Mouse (Mus musculus) frontal cortex, adult 2 months (tissue): ENCODE measurements around the gene Kctd13. TPM values are rescaled to one million over a fixed set of nuclear protein-coding genes. Genes with fewer than 3 reads are reported as not detected.
"Not testable (repeated sequence)": the region's sequence is repeated elsewhere in the genome, so short reads cannot be mapped to it uniquely, and the experiment has no call there.

Experiments
- DNase-seq, 2 experiments: peaks; one replicate each; pipeline ENCODE4 v3.0.0; 2022; ENCODE audit warnings: low spot score in 1 of 2; ENCODE audit errors: extremely low spot score in 1 of 2
- polyA plus RNA-seq: library from polyadenylated mRNA; depleted of rRNA; stranded (reverse); fragments of >200 nt; gene quantifications from 2 replicates; pipeline ENCODE4 v1.2.3, GENCODE M21; 2012; rRNA removed

Kctd13 gene
- polyA plus RNA-seq: 163 and 171 TPM in 2 replicates

GRCm38 (mm10) chr7:126928384-126929037 is at the start of gene Kctd13:
Gene Kctd13 (plus strand): TSS chr7:126928879.
- DNase-seq: peak; percentile 63 to 91

DNA sequence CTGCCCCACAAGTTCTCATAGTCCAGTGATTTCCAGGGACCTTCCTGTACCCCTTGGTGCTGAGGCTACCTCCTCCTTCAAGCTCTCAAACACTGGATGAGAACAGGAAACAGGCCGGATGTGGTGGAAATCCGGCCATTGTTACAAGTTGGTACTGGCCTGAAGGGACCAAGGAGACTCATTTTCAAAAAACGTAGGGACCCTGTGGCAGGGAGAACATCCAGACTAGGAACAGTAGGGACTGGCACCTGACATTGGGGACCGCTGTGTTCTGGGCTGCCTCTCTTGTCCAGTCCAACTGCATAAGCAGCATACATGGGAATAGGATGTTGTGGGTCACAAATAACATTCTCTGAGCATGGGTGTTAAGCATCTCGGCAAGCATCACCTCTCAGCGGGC is 47.6 kb upstream of the Kctd13 start:
- DNase-seq: no peak

DNA sequence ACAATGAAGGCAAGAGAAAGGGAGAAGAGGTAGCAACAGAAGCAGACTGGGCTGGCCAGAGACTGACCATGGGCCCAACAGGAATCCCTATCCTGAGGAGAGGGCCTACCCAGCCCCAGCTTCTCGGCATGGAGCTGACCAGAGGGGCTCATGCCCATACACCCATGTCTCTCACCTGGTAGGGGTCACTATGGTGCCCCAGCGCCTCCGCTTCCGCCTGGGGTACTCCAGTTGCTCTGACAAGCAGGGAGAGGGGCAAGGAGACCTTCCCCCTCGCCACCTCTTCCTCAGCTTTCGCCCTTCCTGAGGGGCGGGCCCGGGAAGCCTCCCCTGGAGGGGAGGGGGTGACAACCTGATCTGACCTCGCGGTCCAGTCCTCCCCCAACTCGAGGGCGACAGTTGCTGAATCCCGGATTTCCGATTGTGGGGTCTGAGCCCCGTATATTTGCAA is 44.9 kb upstream of the Kctd13 start:
- DNase-seq: no peak

DNA sequence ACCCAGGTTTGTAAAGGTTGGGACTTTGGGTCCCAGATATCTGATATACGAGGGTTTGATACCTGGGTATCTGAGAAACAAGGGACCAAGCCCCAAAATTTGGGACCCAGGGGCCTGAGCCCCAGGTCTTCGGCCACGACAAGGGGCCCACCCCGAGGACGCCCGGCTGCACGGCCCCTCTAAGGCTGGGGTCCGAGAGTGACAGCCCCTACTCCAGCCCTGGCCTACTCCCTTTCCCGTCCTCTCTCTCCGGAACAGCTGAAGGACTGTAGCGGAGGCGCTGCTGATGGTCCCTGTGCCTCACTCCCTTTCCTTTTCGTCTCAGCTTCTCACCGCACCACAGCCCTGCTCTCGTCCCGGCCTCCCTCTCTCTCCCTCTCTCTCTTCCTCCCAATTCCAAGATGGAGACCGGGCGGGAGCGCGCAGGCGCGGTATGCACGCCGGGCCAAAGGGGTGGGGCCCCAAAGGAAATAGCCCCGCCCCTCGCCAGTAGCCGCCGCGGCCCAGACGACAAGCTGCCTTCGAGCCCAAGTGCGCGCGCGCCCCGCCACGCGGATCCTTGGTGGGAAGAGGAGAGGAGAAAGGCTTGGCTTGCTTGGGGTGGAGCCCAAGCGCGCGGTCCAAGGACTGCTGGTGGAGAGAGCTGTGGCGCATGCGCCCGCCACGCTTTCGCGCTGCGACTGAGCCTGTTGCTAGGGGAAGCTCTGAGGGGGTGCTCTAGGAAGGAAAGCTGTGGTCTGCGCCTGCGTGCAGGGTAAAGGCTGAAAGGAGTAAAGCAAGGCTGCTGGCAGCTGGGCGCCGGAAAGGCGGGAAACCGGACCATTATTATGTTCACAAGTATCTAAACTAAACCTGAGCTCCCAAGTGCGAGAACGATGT is 44.2 kb upstream of the Kctd13 start, which contains the start of gene Taok2:
Gene Taok2 (minus strand): TSS at position 418 of the 879 bp plus-strand sequence.
- peak; percentile 97 to 99 for DNase-seq

- no peak for DNase-seq
Measured at GRCm38 (mm10) chr7:126887281-126887680, 41.4 kb upstream of the Kctd13 start.

DNA sequence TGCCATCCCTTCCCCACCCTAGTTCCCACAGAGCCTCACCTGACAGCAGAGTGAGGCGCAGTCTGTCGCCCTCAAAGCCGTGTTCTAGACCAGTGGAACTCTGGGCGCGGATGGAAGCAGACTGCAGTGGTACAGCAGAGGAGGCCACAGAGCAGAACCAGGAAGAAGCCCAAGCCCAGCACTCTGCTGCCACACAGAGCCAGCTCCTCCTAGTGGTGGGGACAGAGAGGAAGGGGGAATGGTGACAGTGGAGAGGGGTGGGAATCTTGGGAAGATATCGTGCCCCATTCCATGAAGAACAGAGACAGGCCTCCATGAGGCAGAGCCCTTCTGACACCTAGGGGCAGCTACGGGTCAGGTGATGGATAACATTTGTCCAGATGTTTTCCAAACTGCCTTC is 39.8 kb upstream of the Kctd13 start:
- no peak for DNase-seq

DNA sequence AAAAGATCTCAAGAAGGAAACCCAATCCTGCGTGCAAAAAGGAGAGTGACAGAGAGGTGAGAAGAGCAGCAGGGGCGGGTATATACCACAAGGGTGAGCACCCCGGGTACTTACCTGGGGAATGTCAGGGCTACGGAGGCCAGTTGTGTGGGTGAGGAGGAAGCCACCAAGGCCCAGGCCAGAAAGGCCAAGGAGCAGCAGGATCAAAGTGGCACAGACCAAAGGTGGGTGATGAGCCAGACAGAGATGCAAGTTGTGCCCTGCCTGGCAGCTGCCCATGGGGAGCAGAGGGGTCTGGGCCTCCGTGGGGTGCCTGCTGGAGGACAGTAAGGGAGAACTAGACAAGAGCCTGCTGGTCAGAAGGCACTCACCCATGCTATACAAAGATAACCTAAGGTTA is 31.8 kb upstream of the Kctd13 start:
- DNase-seq: no peak

DNA sequence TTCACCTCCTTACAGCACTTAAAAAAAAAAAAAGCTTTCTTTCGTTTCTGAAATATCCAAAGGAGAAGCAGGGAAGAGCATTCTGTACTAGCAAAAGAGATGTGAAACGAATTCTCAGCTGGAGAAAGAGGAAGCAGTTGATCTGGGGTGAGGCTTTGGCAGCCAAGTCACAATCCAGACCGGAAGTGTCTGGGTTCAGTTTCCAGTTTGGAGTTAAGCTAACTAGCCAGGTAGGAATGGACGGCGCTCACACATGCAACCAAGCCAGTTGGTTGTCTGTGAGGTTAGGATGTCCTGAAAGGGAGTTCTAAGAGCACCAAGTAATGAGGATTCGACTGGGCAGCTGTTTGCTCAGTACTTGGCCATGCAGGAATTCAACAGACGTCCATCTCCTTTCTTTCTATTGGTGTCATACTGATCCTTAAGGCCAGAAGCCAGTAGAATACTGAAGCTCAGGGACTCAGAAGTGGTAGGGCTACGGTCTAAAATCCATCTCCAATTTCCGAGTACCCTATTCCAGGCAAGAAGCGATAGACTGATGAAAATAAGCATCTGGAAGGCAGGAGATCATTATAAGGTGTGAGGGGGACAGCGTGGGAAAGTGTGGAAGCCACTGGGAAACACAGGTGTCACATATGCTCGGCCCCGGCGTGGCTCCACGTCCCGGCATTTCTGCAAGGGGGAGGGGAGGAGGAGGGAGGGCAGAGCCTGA is 31.1 kb upstream of the Kctd13 start:
- no peak for DNase-seq

DNA sequence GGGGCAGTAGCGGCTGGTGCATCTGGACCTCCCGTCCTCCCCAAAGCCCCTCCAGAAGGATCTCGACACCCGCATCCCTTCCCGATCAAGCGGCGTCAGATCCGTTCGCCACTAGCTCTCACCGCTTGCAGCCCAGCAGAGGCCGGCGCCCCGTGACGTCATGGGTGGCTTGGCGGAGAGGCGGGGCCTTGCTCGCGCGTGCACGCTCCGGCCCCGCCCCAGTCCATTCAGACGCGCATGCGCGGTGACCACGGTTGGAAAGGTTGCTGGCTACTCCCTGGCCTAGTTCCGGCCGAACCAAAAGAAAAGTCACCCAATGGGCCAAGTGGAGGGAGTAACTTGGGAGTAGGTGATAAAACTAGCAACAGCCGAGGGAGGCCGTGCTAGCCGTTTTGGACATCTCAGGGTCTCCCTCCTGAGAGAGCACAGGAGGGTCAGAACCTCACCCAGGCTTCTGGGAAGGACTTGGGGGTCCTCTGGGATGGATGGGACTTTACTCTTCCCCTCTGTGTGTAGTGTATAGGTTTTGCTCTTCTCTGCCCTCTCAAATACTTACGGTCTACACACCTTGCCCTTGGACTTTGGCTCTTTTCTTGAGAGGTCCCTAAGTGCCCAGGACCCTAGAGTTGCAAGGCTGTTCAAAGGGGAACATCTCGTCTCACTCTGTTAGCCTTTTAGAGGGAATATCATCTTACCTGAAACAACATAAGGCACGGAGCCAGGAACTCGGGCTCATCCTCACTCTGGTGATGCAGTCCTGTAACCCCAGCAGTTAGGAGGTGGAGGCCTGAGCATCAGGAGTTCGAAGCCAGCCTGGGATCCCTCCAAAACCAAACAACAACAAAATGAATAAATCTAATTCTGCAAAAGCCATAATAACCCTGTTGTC is 30.3 kb upstream of the Kctd13 start:
- peak; percentile 76 to 97 for DNase-seq

- DNase-seq: not testable (repeated sequence)
Measured at GRCm38 (mm10) chr7:126899781-126900180, 28.9 kb upstream of the Kctd13 start.

- DNase-seq: no peak
Measured at GRCm38 (mm10) chr7:126905590-126905989, 23.1 kb upstream of the Kctd13 start.

DNA sequence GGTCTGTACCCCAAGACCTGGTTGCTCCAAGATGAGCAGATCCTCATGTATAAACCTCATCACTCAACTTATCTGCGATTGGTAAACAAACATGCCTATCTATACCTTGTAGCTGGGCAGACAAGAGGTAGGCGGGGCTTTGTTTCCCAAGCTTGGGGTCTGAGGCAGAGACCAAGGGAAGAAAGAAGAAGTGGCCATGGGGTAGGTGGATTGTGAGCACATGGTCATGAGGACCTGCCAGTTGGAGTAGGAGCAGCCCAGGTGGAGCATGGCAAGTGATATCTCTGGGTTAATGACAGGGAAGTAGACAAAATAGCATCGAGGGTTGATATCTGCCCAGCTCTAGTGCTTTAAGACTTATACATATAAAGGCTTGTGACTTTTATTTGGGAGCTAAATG is 13.8 kb upstream of the Kctd13 start:
- no peak for DNase-seq

DNA sequence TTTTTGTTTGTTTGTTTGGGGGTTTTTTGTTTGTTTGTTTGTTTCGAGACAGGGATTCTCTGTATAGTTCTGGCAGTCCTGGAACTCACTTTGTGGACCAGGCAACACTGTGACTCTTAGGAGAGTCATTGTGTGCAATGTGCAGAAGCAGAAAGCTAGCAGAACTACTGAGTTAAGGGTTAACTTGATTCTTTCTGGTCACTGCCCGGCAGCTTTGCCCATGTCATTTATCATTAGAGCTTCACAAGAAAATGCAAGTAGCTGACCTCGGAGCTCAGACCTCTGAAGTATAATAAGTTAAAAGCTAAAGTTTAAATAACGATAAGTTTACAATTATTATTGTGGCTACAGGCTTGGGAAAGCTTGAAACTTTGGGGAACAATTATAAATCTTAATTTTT is 10.3 kb upstream of the Kctd13 start:
- DNase-seq: not testable (repeated sequence)

GRCm38 (mm10) chr7:126919973-126920372 is 8.7 kb upstream of the Kctd13 start:
- no peak for DNase-seq

GRCm38 (mm10) chr7:126921563-126921962 is 7.1 kb upstream of the Kctd13 start:
- no peak for DNase-seq

DNA sequence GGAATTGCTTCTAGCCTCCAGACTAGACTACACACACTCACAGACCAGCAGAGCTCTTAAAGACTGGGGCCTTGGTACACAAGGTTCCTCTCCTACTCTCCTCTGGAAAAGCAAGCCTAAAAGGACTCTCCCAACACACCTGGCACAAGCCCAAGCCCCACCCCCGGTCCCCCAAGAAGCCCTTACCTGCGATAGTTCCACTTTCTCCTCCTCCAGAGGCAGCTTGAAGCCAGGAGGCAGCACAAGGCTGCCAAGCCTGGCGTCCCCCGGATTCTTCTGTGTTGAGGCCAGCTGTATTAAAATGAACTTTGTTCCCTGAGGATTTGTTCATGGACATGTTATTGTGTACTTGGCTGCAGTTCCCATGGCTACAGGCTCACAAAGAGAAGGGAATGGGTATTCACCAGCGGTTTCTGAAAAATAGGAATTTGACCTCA is 6.0 kb upstream of the Kctd13 start, which contains the start of gene Tmem219:
Gene Tmem219 (minus strand): TSS at position 294 of the 437 bp plus-strand sequence.
- DNase-seq: no peak

- DNase-seq: no peak
Measured at GRCm38 (mm10) chr7:126923999-126924398, 4.7 kb upstream of the Kctd13 start.

DNA sequence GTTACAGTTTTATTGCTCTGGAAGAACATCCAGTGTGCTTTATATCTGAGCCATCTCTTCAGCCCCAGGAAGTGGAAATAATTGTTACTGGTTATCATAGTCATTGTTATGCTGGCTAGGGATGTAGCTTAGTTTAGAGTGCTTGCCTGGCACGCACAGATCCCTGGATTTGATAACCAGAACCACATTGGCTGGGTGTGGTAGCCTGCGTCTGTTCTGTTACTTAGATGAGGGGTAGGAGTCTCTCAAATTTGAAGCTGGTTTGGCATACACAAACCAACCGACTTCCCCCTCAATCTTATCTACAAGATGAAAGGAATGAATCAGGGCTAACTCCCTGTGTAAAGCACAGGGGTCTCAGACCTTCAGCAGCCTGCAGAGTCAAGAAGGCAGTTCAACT is 2.4 kb upstream of the Kctd13 start:
- DNase-seq: no peak

DNA sequence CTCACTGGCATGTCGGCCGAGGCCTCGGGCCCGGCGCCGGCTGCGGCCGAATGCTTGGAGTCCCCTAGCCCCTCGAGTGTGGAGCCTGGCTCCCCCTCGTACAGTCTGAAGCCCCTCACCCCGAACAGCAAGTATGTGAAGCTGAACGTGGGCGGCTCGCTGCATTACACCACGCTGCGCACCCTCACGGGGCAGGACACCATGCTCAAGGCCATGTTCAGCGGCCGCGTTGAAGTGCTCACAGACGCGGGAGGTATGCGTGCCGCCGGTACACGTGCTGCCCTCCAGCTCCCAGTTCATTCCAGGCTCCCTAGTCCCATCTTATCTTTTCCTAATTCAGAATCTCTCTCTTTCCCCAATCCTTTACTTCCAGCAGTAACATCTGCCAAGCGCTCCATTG is 367 bp downstream of the Kctd13 start:
- DNase-seq: no peak

DNA sequence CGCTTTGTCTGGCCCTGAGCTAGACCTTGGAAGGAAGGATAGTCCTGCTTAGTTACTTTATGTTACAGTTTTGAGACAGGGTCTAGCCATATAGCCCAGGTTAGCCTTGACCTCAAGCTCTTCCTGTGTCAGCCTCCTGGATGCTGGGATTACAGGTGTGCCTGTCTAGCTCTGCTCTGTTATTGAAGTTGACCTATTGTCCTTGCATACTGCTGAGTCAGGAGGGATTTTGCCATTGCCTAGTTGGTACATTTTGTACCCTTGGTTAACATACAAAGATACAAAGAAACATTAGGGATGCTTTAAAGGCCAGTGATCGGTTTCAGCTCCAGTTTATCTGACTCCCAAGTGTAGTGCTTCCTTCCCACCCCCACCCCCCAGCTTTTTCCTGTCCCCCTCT is 4.0 kb downstream of the Kctd13 start:
- DNase-seq: no peak
